Mouse (Mus musculus): ENCODE data around the gene Galnt6. TPM values are rescaled to one million over a fixed set of nuclear protein-coding genes. Genes with fewer than 3 reads are reported as not detected.

Galnt6 gene
- polyA plus RNA-seq, 1 experiment, result 0.06 TPM

- no peak for TF ChIP-seq TAL1 (IDR thresholded peaks at IDR 0.05; ENCODE audit: low read length)
- TF ChIP-seq GATA1 (IDR thresholded peaks at IDR 0.05; ENCODE audit: low read length), result no peak
- Histone ChIP-seq H3K36me3 (ENCODE audit: control insufficient read depth) (no peaks in the 10 kb centered on the region), H3K4me1 (ENCODE audit: control insufficient read depth) (no peaks in the 10 kb centered on the region), H3K4me3 (replicated peaks) (no peak overlapping the region), H3K27me3 (ENCODE audit: control insufficient read depth) (peaks cover 14% of the 10 kb centered on the region), H3K9me3 (ENCODE audit: control insufficient read depth, low read length) (peaks cover 4% of the 10 kb centered on the region)
Measured at GRCm38 (mm10) chr15:100719217-100719616, 10.0 kb downstream of the Galnt6 start.

GRCm38 (mm10) chr15:100718572-100718971, 10.6 kb downstream of the Galnt6 start:
- Histone ChIP-seq H3K9me3 (ENCODE audit: control insufficient read depth, low read length) (peaks cover 4% of the 10 kb centered on the region), H3K27me3 (ENCODE audit: control insufficient read depth) (peaks cover 8% of the 10 kb centered on the region), H3K4me3 (replicated peaks) (no peak overlapping the region), H3K4me1 (ENCODE audit: control insufficient read depth) (no peaks in the 10 kb centered on the region; the same call in 1 of the 2 replicates), H3K36me3 (ENCODE audit: control insufficient read depth) (no peaks in the 10 kb centered on the region)
- TF ChIP-seq TAL1 (IDR thresholded peaks at IDR 0.05; ENCODE audit: low read length), result no peak
- no peak for TF ChIP-seq GATA1 (IDR thresholded peaks at IDR 0.05; ENCODE audit: low read length)

GRCm38 (mm10) chr15:100717933-100718332, 11.2 kb downstream of the Galnt6 start:
- TF ChIP-seq TAL1 (IDR thresholded peaks at IDR 0.05; ENCODE audit: low read length), result no peak
- no peak for TF ChIP-seq GATA1 (IDR thresholded peaks at IDR 0.05; ENCODE audit: low read length)
- H3K27me3 ChIP-seq (ENCODE audit: control insufficient read depth), result peaks cover 3% of the 10 kb centered on the region
- H3K4me3 ChIP-seq (replicated peaks), result no peak overlapping the region
- no peaks in the 10 kb centered on the region for H3K36me3 ChIP-seq (ENCODE audit: control insufficient read depth)
- peaks cover 4% of the 10 kb centered on the region for H3K9me3 ChIP-seq (ENCODE audit: control insufficient read depth, low read length)
- no peaks in the 10 kb centered on the region; the same call in 1 of the 2 replicates for H3K4me1 ChIP-seq (ENCODE audit: control insufficient read depth)

GRCm38 (mm10) chr15:100715399-100715993, 13.7 kb downstream of the Galnt6 start:
- no peak overlapping the region for H3K4me3 ChIP-seq (replicated peaks)
- no peaks in the 10 kb centered on the region for H3K36me3 ChIP-seq (ENCODE audit: control insufficient read depth)
- peaks cover 4% of the 10 kb centered on the region for H3K9me3 ChIP-seq (ENCODE audit: control insufficient read depth, low read length)
- TF ChIP-seq GATA1 (IDR thresholded peaks at IDR 0.05; ENCODE audit: low read length) (no peak), TAL1 (IDR thresholded peaks at IDR 0.05; ENCODE audit: low read length) (no peak)
- H3K27me3 ChIP-seq (ENCODE audit: control insufficient read depth), result no peaks in the 10 kb centered on the region
- no peaks in the 10 kb centered on the region; the same call in 1 of the 2 replicates for H3K4me1 ChIP-seq (ENCODE audit: control insufficient read depth)

- Histone ChIP-seq H3K27me3 (ENCODE audit: control insufficient read depth) (no peaks in the 10 kb centered on the region), H3K4me3 (replicated peaks) (no peak overlapping the region), H3K36me3 (ENCODE audit: control insufficient read depth) (no peaks in the 10 kb centered on the region)
Measured at GRCm38 (mm10) chr15:100714470-100714869, 14.7 kb downstream of the Galnt6 start.

GRCm38 (mm10) chr15:100710838-100711237, 18.3 kb downstream of the Galnt6 start:
- TF ChIP-seq TAL1 (IDR thresholded peaks at IDR 0.05; ENCODE audit: low read length), result no peak
- no peak for TF ChIP-seq GATA1 (IDR thresholded peaks at IDR 0.05; ENCODE audit: low read length)
- H3K9me3 ChIP-seq (ENCODE audit: control insufficient read depth, low read length), result no peaks in the 10 kb centered on the region; the same call in 1 of the 2 replicates
- H3K36me3 ChIP-seq (ENCODE audit: control insufficient read depth), result no peaks in the 10 kb centered on the region

More at GRCm38 (mm10) chr15:100714470-100714869, 14.7 kb downstream of the Galnt6 start:
- TF ChIP-seq GATA1 (IDR thresholded peaks at IDR 0.05; ENCODE audit: low read length), result no peak
- TF ChIP-seq TAL1 (IDR thresholded peaks at IDR 0.05; ENCODE audit: low read length), result no peak
- Histone ChIP-seq H3K9me3 (ENCODE audit: control insufficient read depth, low read length) (peaks cover 4% of the 10 kb centered on the region), H3K4me1 (ENCODE audit: control insufficient read depth) (no peaks in the 10 kb centered on the region; the same call in 1 of the 2 replicates)

GRCm38 (mm10) chr15:100708433-100709078, 20.6 kb downstream of the Galnt6 start:
- Histone ChIP-seq H3K36me3 (ENCODE audit: control insufficient read depth) (no peaks in the 10 kb centered on the region), H3K27me3 (ENCODE audit: control insufficient read depth) (peaks cover 10% of the 10 kb centered on the region), H3K4me3 (replicated peaks) (no peak overlapping the region), H3K9me3 (ENCODE audit: control insufficient read depth, low read length) (no peaks in the 10 kb centered on the region; the same call in 1 of the 2 replicates), H3K4me1 (ENCODE audit: control insufficient read depth) (peaks cover 5% of the 10 kb centered on the region)
- TF ChIP-seq GATA1 (IDR thresholded peaks at IDR 0.05; ENCODE audit: low read length) (no peak), TAL1 (IDR thresholded peaks at IDR 0.05; ENCODE audit: low read length) (no peak)

More at GRCm38 (mm10) chr15:100710838-100711237, 18.3 kb downstream of the Galnt6 start:
- H3K4me3 ChIP-seq (replicated peaks), result no peak overlapping the region
- H3K27me3 ChIP-seq (ENCODE audit: control insufficient read depth), result peaks cover 2% of the 10 kb centered on the region; the same call in 1 of the 2 replicates
- peaks cover 4% of the 10 kb centered on the region for H3K4me1 ChIP-seq (ENCODE audit: control insufficient read depth)

- Histone ChIP-seq H3K4me3 (replicated peaks) (no peak overlapping the region), H3K27me3 (ENCODE audit: control insufficient read depth) (peaks cover 12% of the 10 kb centered on the region), H3K4me1 (ENCODE audit: control insufficient read depth) (peaks cover 18% of the 10 kb centered on the region), H3K9me3 (ENCODE audit: control insufficient read depth, low read length) (no peaks in the 10 kb centered on the region), H3K36me3 (ENCODE audit: control insufficient read depth) (no peaks in the 10 kb centered on the region)
- no peak for TF ChIP-seq TAL1 (IDR thresholded peaks at IDR 0.05; ENCODE audit: low read length)
- no peak for TF ChIP-seq GATA1 (IDR thresholded peaks at IDR 0.05; ENCODE audit: low read length)
Measured at GRCm38 (mm10) chr15:100706226-100706625, 22.9 kb downstream of the Galnt6 start.

- no peaks in the 10 kb centered on the region for H3K9me3 ChIP-seq (ENCODE audit: control insufficient read depth, low read length)
- H3K4me3 ChIP-seq (replicated peaks), result no peak overlapping the region
- H3K36me3 ChIP-seq (ENCODE audit: control insufficient read depth), result no peaks in the 10 kb centered on the region
- no peak for TF ChIP-seq GATA1 (IDR thresholded peaks at IDR 0.05; ENCODE audit: low read length)
- no peak for TF ChIP-seq TAL1 (IDR thresholded peaks at IDR 0.05; ENCODE audit: low read length)
- peaks cover 12% of the 10 kb centered on the region for H3K27me3 ChIP-seq (ENCODE audit: control insufficient read depth)
- H3K4me1 ChIP-seq (ENCODE audit: control insufficient read depth), result peaks cover 26% of the 10 kb centered on the region
Measured at GRCm38 (mm10) chr15:100705376-100705775, 23.8 kb downstream of the Galnt6 start.

Data from erythroblast, embryonic 14.5 days (primary cell).